Mouse (Mus musculus): ENCODE measurements around the gene Ptcd2. TPM values are rescaled to one million over a fixed set of nuclear protein-coding genes. Genes with fewer than 3 reads are reported as not detected.
A peak's percentile ranks its signal among the peaks of the same experiment; 100 is the strongest.

The Ptcd2 gene
- polyA plus RNA-seq (2014; fragmentation: Nextera tagmentation; extraction: Ambion mirVana) = 44.1 and 45.0 TPM in 2 replicates

DNA sequence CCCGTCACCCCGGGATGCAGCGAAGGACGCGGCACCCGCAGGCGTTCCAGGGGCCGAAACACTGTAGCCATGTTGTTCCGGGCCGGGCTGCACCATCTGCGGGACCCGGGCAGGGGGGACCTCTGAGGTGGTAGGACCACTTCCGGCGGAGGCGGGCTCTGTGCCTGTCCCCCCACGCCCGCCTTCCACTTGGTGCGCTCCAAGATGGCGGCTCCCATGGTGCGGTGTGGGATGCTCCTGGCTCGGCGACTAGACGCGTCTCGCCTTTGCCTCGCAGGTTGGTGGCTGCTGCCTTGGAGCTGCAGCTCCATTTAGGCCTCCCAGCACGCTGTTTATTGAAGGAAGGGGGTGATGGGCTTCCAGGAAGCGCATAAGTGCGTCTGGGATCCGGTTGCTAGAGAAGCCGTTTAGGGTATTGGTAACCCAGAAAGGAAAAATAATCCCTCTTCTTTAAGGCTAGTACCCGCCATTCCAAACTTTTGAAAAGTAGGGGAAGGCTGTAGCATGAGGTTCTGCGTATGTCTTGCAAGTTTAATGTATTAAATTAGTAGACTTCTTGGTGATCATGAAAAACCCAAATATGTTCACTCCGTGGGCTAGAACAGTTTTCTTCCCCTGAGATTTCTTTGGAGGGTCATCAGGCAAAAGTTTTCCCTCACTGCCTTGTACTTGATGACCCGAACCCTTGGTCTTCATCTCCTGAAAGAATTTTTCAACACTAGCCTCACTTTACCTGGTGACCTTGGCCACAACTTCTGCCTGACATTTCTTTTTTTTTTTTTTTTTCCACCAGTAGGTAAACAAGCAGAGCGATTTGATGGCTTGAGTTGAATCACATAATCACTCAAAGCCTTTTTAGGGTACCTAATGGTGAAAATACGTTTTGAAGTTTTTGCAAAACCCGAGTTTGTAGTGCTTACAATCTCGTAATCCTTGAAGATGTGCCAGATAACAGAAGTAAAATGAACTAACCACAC lies at the start of gene Ptcd2, which contains the start of gene Mrps27:
Ptcd2 (minus strand) TSS at position 107 of the 977 bp plus-strand sequence.
Mrps27 (plus strand) TSS at position 188 of the 977 bp plus-strand sequence.
- Histone ChIP-seq H3K4me2 (ENCODE audit: low read depth, low read length) (peak within 1 kb of the TSS; percentile 81), H3K4me3 (ENCODE audit: low read depth, low read length) (peak within 1 kb of the TSS; percentile 88), H3K27ac (replicated peaks; ENCODE audit: low read depth, low read length) (peak within 1 kb of the TSS; percentile 89), H3K36me3 (ENCODE audit: control insufficient read depth, insufficient read depth, low read length) (peaks cover 40% of the 10 kb centered on the region), H3K9ac (ENCODE audit: low read depth, low read length) (peak within 1 kb of the TSS; percentile 90), H3K27me3 (replicated peaks; ENCODE audit: control insufficient read depth, insufficient read depth, low read length) (no peaks in the 10 kb centered on the region), H3K9me3 (ENCODE audit: control insufficient read depth, low read length) (no peaks in the 10 kb centered on the region), H3K4me1 (ENCODE audit: control insufficient read depth, insufficient read depth, low read length) (peaks cover 9% of the 10 kb centered on the region)
- peak; percentile 98 for DNase-seq (ENCODE audit: low spot score)
- peak; percentile 99 for ATAC-seq (ENCODE audit: low read depth)
- 4% methylated on average over 24 of the region's 39 CpGs for WGBS

DNA sequence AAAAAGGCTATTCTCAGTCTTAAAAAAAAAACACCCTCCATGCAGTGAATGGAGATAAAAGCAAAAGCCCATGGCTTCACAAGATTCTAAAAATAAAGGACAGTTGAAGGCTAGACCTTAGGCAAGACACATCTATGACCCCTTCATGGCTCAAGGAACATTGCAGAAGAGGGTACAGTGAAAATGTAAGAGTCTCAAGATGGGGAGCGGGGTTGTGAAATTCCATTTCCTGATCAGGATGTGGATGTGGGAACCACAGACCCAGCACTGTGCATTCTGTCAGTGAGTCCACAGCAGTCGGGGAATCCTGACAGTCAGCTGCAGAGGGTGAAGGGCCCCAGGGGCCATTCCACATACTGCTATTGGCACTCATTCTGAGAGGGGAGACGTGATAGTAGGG lies 48.6 kb upstream of the Ptcd2 start:
- ATAC-seq (ENCODE audit: low read depth) = no peak
- no peaks in the 10 kb centered on the region for H3K9me3 ChIP-seq (ENCODE audit: control insufficient read depth, low read length)

DNA sequence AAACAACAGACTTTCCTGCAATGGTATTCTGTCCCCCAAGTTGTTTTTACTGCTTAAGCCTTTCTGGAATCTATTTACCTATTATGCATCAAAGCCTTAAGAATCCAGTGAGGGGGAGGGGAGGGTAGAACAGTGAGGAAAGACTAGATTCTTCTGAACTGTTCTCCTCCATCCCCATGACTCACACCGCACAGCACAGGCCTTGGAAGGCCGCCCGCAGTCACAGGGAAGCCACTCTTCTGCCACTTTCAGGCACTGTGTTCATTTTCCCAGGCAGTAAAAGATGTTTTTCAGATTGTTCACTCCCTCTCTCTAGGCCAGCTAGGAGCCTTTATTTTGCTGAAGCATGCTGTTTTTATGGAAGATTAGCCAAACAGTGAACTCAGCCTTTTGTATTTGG lies 46.9 kb upstream of the Ptcd2 start:
- Histone ChIP-seq H3K4me2 (ENCODE audit: low read depth, low read length) (no peak overlapping the region), H3K9ac (ENCODE audit: low read depth, low read length) (no peak overlapping the region), H3K27ac (replicated peaks; ENCODE audit: low read depth, low read length) (peak overlapping the region; percentile 29; the same call in 1 of the 2 replicates), H3K36me3 (ENCODE audit: control insufficient read depth, insufficient read depth, low read length) (no peaks in the 10 kb centered on the region), H3K4me3 (ENCODE audit: low read depth, low read length) (no peak overlapping the region), H3K9me3 (ENCODE audit: control insufficient read depth, low read length) (no peaks in the 10 kb centered on the region), H3K27me3 (replicated peaks; ENCODE audit: control insufficient read depth, insufficient read depth, low read length) (no peaks in the 10 kb centered on the region), H3K4me1 (ENCODE audit: control insufficient read depth, insufficient read depth, low read length) (peaks cover 10% of the 10 kb centered on the region; the same call in 1 of the 2 replicates)
- DNase-seq (ENCODE audit: low spot score) (peak; percentile 54), ATAC-seq (ENCODE audit: low read depth) (0 out of 2 replicates have a peak, but pooled peaks have one; percentile 26)
- WGBS = 62% methylated on average over 3 of the region's 3 CpGs

More for the DNA sequence above, 48.6 kb upstream of the Ptcd2 start:
- Histone ChIP-seq H3K4me2 (ENCODE audit: low read depth, low read length) (no peak overlapping the region), H3K4me3 (ENCODE audit: low read depth, low read length) (no peak overlapping the region), H3K27ac (replicated peaks; ENCODE audit: low read depth, low read length) (no peak overlapping the region), H3K36me3 (ENCODE audit: control insufficient read depth, insufficient read depth, low read length) (no peaks in the 10 kb centered on the region), H3K27me3 (replicated peaks; ENCODE audit: control insufficient read depth, insufficient read depth, low read length) (no peaks in the 10 kb centered on the region), H3K9ac (ENCODE audit: low read depth, low read length) (no peak overlapping the region), H3K4me1 (ENCODE audit: control insufficient read depth, insufficient read depth, low read length) (peaks cover 12% of the 10 kb centered on the region; the same call in 1 of the 2 replicates)
- 69% methylated on average over 3 of the region's 3 CpGs for WGBS
- no peak for DNase-seq (ENCODE audit: low spot score)

DNA sequence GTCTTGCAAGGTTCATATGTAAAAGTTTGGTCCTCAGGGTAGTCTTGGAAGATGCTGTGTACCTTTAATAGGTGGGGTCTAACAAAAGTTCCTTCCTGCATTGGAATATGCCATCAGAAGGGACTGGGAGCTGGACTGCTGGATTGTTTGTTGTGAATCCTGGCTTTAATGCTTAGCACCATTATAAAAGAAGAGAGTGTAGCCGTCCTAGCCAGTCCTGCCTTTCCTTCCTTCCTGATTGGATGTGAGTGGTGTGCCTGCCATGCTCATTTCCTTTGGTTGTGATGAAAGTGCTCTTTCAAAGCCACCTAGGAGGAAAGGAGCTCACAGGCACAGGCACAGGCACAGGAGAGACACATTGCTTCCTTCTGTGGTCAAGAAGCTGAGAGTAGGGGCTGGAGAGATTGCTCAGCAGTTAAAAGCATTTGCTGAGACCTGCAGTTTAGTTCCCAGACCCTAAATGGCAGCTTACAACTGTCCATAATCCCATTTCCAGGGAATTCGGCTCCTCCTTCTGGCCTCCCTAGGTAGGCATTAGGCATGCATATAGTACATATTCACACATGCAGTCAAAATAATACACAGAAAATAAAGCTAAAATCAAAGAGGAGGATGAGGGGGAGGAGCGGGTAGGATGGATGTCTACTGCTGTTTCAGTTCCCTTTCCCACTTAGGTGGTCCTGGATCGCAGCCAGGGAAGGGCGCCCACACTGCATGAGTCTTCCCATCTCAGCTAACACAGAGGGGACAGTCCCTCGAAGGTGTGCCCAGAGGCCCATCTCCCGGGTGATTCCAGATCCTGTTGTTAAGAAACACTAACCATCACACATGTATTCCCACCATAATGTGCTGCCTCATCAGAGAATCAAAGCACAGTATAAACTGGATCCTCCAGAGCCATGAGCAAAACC lies 43.7 kb upstream of the Ptcd2 start:
- no peak for ATAC-seq (ENCODE audit: low read depth)
- DNase-seq (ENCODE audit: low spot score) = no peak
- Histone ChIP-seq H3K27ac (replicated peaks; ENCODE audit: low read depth, low read length) (no peak overlapping the region), H3K36me3 (ENCODE audit: control insufficient read depth, insufficient read depth, low read length) (no peaks in the 10 kb centered on the region), H3K4me2 (ENCODE audit: low read depth, low read length) (no peak overlapping the region), H3K9me3 (ENCODE audit: control insufficient read depth, low read length) (no peaks in the 10 kb centered on the region), H3K27me3 (replicated peaks; ENCODE audit: control insufficient read depth, insufficient read depth, low read length) (no peaks in the 10 kb centered on the region), H3K4me1 (ENCODE audit: control insufficient read depth, insufficient read depth, low read length) (0 out of 2 replicates have a peak, but pooled peaks cover 5% of the 10 kb centered on the region), H3K4me3 (ENCODE audit: low read depth, low read length) (no peak overlapping the region), H3K9ac (ENCODE audit: low read depth, low read length) (no peak overlapping the region)
- WGBS = 67% methylated on average over 7 of the region's 7 CpGs

DNA sequence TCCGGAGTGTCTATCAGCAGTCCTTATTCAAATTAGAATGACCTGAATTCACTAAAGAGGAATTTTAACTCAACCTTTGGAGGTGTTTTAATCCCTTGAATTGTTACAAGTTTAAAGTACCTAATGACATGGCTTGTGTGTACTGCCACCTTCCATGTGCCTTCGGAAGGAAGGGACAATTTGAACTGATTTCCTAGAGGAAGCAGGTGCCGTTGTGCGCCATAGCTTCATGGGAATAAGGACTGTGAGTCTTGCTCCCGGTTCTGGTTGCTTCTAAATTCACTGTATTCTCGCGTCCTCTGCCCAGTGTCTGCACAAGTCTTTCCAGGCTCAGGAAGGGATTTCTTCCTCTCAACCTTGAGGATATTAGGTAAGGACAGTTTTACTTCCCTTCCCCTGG lies 41.8 kb upstream of the Ptcd2 start:
- Histone ChIP-seq H3K27me3 (replicated peaks; ENCODE audit: control insufficient read depth, insufficient read depth, low read length) (no peaks in the 10 kb centered on the region), H3K9me3 (ENCODE audit: control insufficient read depth, low read length) (no peaks in the 10 kb centered on the region), H3K9ac (ENCODE audit: low read depth, low read length) (no peak overlapping the region), H3K4me1 (ENCODE audit: control insufficient read depth, insufficient read depth, low read length) (0 out of 2 replicates have a peak, but pooled peaks cover 2% of the 10 kb centered on the region), H3K27ac (replicated peaks; ENCODE audit: low read depth, low read length) (no peak overlapping the region), H3K36me3 (ENCODE audit: control insufficient read depth, insufficient read depth, low read length) (0 out of 2 replicates have a peak, but pooled peaks cover 4% of the 10 kb centered on the region), H3K4me2 (ENCODE audit: low read depth, low read length) (no peak overlapping the region), H3K4me3 (ENCODE audit: low read depth, low read length) (no peak overlapping the region)
- 78% methylated on average over 7 of the region's 7 CpGs for WGBS
- DNase-seq (ENCODE audit: low spot score) (no peak), ATAC-seq (ENCODE audit: low read depth) (no peak)

DNA sequence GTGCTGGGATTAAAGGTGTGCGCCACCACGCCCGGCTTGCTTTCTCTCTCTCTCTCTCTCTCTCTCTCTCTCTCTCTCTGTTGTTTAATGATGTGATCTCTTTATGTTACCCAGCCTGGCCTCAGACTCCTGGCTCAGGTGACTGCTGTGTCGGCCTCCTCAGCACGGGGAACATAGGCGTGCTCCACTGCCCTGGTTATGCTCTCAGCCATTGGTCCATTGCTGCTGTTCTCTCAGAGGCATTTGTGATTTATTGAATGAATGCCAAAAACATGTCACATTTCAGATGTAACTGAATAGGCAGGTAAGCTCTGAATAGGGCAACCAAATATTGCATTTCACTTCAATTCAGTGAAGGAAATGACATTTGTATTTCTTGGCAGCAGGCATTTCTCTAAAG lies 41.4 kb upstream of the Ptcd2 start:
- ATAC-seq (ENCODE audit: low read depth) (peak; percentile 91), DNase-seq (ENCODE audit: low spot score) (peak; percentile 62)
- Histone ChIP-seq H3K4me1 (ENCODE audit: control insufficient read depth, insufficient read depth, low read length) (no peaks in the 10 kb centered on the region), H3K36me3 (ENCODE audit: control insufficient read depth, insufficient read depth, low read length) (0 out of 2 replicates have a peak, but pooled peaks cover 5% of the 10 kb centered on the region), H3K27ac (replicated peaks; ENCODE audit: low read depth, low read length) (no peak overlapping the region), H3K9me3 (ENCODE audit: control insufficient read depth, low read length) (no peaks in the 10 kb centered on the region), H3K4me2 (ENCODE audit: low read depth, low read length) (no peak overlapping the region), H3K4me3 (ENCODE audit: low read depth, low read length) (no peak overlapping the region), H3K27me3 (replicated peaks; ENCODE audit: control insufficient read depth, insufficient read depth, low read length) (no peaks in the 10 kb centered on the region), H3K9ac (ENCODE audit: low read depth, low read length) (no peak overlapping the region)
- WGBS = 78% methylated on average over 6 of the region's 6 CpGs

DNA sequence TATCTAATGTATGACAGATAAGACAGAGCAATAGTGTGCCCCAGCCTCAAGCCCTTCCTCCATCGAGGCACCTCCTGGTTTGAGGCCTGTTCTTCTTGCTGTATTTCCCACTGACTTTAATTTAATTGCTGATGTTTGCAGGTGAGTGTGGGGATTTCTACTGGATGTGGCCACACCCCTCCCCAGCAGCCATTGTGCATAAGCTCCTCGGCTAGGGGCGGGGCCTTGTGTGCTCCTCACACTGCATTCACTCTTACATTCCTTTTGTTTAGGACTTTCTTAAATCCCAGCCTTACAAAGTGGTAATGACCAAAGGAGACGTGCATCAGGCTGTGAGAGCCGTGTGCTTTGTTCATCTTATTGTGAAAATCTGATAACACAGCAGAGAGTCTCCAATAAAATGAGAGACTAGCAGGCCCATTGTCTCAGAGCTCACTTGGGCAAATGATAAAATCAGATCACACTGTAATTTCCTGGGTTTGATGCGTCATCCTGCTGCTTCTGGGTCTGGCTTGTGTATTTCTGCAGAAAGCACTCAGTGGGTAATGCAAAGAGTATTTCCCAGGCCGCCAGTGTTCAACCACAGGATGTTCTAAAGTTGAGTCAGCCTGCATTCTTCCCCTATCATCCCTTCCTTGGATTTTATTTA lies 40.2 kb upstream of the Ptcd2 start:
- ATAC-seq (ENCODE audit: low read depth) (no peak), DNase-seq (ENCODE audit: low spot score) (no peak)
- Histone ChIP-seq H3K9ac (ENCODE audit: low read depth, low read length) (no peak overlapping the region), H3K4me3 (ENCODE audit: low read depth, low read length) (no peak overlapping the region), H3K4me1 (ENCODE audit: control insufficient read depth, insufficient read depth, low read length) (no peaks in the 10 kb centered on the region), H3K27me3 (replicated peaks; ENCODE audit: control insufficient read depth, insufficient read depth, low read length) (no peaks in the 10 kb centered on the region), H3K9me3 (ENCODE audit: control insufficient read depth, low read length) (no peaks in the 10 kb centered on the region), H3K27ac (replicated peaks; ENCODE audit: low read depth, low read length) (no peak overlapping the region; the same call in 1 of the 2 replicates), H3K4me2 (ENCODE audit: low read depth, low read length) (no peak overlapping the region), H3K36me3 (ENCODE audit: control insufficient read depth, insufficient read depth, low read length) (0 out of 2 replicates have a peak, but pooled peaks cover 5% of the 10 kb centered on the region)
- WGBS = 71% methylated on average over 7 of the region's 7 CpGs

All from embryonic facial prominence, embryonic 14.5 days (tissue).